Mouse (Mus musculus): ENCODE measurements at regions not wholly inside any gene's neighbourhood (a gene's known extent, or its start where the extent isn't known, plus 50 kb on each side); places are given as distances from the start of the nearest gene placed in this dataset.

DNA sequence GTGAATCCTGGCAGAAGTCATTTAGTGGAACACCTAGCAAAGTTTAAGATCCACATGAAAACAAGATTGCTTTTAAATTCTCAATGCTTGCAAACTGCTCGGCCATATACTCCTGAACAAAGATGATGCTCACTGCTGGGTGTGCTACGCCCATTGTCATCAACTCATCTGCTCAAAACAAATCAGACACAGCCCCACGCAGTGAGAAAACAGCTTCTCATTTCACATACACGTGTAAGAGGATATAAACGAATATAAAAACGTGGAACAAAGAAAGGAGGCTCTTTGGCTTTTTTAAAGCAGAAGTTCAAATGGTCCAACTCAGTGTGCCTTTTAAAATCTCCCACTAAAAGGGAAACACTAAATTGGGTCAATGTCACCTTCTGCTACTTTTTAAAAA is 151.5 kb upstream of the Aco1 start:
- Histone ChIP-seq H3K36me3 (replicated peaks; ENCODE audit: insufficient read depth, low read length) (no peaks in the 10 kb centered on the region), H3K4me3 (ENCODE audit: low read depth, low read length) (no peak overlapping the region), H3K4me2 (ENCODE audit: low read depth, low read length) (no peak overlapping the region), H3K9ac (replicated peaks) (no peak overlapping the region), H3K27me3 (ENCODE audit: insufficient read depth, low read length) (no peaks in the 10 kb centered on the region), H3K9me3 (ENCODE audit: low read length) (no peaks in the 10 kb centered on the region), H3K4me1 (ENCODE audit: insufficient read depth) (no peaks in the 10 kb centered on the region), H3K27ac (ENCODE audit: low read depth) (no peak overlapping the region)
- ATAC-seq (no peak), DNase-seq (no peak)
- 56% methylated on average over 6 of the region's 6 CpGs for WGBS (ENCODE audit: insufficient replicate concordance)
- TF ChIP-seq CTCF (IDR thresholded peaks at IDR 0.05; ENCODE audit: low read depth) (no peak), EP300 (IDR thresholded peaks at IDR 0.05; ENCODE audit: low read depth) (no peak)

DNA sequence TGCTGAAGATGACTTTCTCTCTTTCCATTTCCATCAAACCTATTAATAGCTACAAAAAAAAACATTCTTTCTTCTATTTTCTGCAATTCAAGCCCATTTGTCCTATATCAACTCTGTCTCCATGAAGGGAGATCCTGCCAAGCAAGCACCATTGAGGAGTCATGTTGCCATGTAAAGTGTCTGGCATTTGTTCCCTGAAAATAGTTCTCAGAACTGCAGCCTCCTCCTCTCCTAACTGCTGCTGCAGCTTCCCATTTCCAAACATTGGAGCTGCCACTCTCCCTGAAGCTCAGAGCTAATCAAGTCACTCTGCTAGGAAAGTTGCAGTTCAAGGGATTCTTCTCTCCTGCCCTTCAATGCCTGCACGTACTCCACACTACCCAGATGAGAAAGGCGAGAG is 151.0 kb upstream of the Aco1 start:
- H3K9me3 ChIP-seq (ENCODE audit: low read length): no peaks in the 10 kb centered on the region
- DNase-seq: no peak
- no peak overlapping the region for H3K4me2 ChIP-seq (ENCODE audit: low read depth, low read length)
- no peak overlapping the region for H3K27ac ChIP-seq (ENCODE audit: low read depth)
- 65% methylated on average over 2 of the region's 2 CpGs for WGBS (ENCODE audit: insufficient replicate concordance)
- no peaks in the 10 kb centered on the region for H3K36me3 ChIP-seq (replicated peaks; ENCODE audit: insufficient read depth, low read length)
- H3K9ac ChIP-seq (replicated peaks): no peak overlapping the region
- no peak for ATAC-seq
- H3K4me3 ChIP-seq (ENCODE audit: low read depth, low read length): no peak overlapping the region
- no peak for TF ChIP-seq EP300 (IDR thresholded peaks at IDR 0.05; ENCODE audit: low read depth)
- no peak for TF ChIP-seq CTCF (IDR thresholded peaks at IDR 0.05; ENCODE audit: low read depth)
- H3K4me1 ChIP-seq (ENCODE audit: insufficient read depth): no peaks in the 10 kb centered on the region
- H3K27me3 ChIP-seq (ENCODE audit: insufficient read depth, low read length): no peaks in the 10 kb centered on the region

DNA sequence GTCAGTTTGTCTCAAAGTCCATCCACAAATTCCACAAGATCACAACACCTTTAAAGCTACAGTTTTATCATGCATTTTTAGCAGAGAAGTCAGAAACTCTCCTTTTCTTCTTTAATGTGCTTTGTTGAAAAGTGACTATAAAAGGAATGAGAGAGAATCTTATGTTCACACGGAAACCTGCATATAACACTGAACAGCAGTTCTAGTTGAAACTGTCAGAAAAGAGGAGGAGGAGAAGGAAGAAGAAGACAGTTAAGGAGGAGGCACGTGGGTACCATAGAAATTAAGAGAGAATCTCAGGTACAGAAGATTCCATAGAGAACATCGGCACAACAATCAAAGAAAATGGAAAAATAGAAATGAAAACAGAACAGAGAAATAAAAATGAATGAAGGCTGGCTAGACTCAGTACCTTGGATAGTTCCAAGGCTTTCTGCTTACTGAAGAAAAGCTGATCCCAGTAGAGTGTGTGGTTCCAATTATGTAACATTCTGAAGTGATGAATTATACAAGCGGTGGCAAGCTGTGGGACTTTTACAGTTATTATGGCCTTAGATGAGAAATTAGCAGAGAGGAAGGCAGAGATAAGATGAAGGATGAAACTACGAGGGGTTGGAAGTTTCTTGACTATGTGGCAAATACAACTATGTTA is 144.0 kb upstream of the Aco1 start:
- TF ChIP-seq CTCF (IDR thresholded peaks at IDR 0.05; ENCODE audit: low read depth) (no peak), EP300 (IDR thresholded peaks at IDR 0.05; ENCODE audit: low read depth) (no peak)
- Histone ChIP-seq H3K9me3 (ENCODE audit: low read length) (no peaks in the 10 kb centered on the region), H3K4me3 (ENCODE audit: low read depth, low read length) (no peak overlapping the region), H3K27ac (ENCODE audit: low read depth) (no peak overlapping the region), H3K27me3 (ENCODE audit: insufficient read depth, low read length) (no peaks in the 10 kb centered on the region), H3K4me2 (ENCODE audit: low read depth, low read length) (no peak overlapping the region), H3K9ac (replicated peaks) (no peak overlapping the region), H3K36me3 (replicated peaks; ENCODE audit: insufficient read depth, low read length) (no peaks in the 10 kb centered on the region), H3K4me1 (ENCODE audit: insufficient read depth) (no peaks in the 10 kb centered on the region)
- WGBS (ENCODE audit: insufficient replicate concordance): 69% methylated on average over 5 of the region's 5 CpGs
- DNase-seq (no peak), ATAC-seq (no peak)

DNA sequence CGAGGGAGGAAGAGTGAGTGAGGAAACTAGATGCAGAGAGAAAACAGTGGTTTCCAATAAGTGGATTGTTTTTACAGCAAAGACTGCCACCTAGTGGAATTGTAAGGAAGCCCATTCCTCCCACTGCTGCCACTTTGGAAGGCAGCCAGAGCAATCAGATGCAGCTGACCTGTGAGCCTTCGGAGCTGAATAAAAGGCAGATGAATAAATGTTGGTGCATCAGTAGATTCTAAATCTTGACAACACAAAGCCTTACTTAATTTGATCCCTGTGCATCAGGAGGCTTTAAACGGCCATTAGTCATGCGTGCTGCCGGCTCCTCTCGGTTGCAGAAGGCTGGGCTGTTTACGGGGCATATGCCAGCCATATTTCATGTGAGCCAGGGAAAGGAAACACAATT is 128.2 kb upstream of the Aco1 start:
- peak; percentile 38 for DNase-seq
- Histone ChIP-seq H3K4me3 (ENCODE audit: low read depth, low read length) (no peak overlapping the region), H3K4me1 (ENCODE audit: insufficient read depth) (no peaks in the 10 kb centered on the region), H3K9ac (replicated peaks) (no peak overlapping the region), H3K27me3 (ENCODE audit: insufficient read depth, low read length) (no peaks in the 10 kb centered on the region), H3K4me2 (ENCODE audit: low read depth, low read length) (no peak overlapping the region), H3K9me3 (ENCODE audit: low read length) (no peaks in the 10 kb centered on the region), H3K27ac (ENCODE audit: low read depth) (no peak overlapping the region), H3K36me3 (replicated peaks; ENCODE audit: insufficient read depth, low read length) (no peaks in the 10 kb centered on the region)
- TF ChIP-seq CTCF (IDR thresholded peaks at IDR 0.05; ENCODE audit: low read depth) (peak; percentile 74), EP300 (IDR thresholded peaks at IDR 0.05; ENCODE audit: low read depth) (no peak)
- no peak for ATAC-seq
- WGBS (ENCODE audit: insufficient replicate concordance): 60% methylated on average over 7 of the region's 7 CpGs

DNA sequence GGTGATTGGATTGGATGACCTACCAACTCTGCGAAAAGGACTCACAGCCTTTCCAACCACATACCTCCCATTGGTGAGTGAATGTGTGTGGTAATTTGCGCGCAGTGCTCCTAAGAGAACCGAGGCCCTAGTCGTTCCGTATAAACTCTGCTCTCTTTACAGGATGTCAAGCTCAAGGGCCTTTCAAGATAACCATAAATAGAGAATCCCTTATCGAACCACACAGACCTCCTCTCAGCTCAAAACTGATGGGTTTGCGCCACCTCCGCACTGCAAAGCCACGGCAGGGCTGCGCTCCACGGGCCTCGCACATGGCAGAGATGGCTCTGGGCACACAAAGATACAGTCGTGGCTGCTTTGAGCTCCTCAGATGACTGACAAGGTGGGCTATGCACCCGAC is 126.0 kb upstream of the Aco1 start:
- DNase-seq (no peak), ATAC-seq (no peak)
- Histone ChIP-seq H3K27me3 (ENCODE audit: insufficient read depth, low read length) (no peaks in the 10 kb centered on the region), H3K36me3 (replicated peaks; ENCODE audit: insufficient read depth, low read length) (no peaks in the 10 kb centered on the region), H3K4me3 (ENCODE audit: low read depth, low read length) (no peak overlapping the region), H3K27ac (ENCODE audit: low read depth) (no peak overlapping the region), H3K4me1 (ENCODE audit: insufficient read depth) (no peaks in the 10 kb centered on the region), H3K4me2 (ENCODE audit: low read depth, low read length) (no peak overlapping the region), H3K9ac (replicated peaks) (no peak overlapping the region), H3K9me3 (ENCODE audit: low read length) (no peaks in the 10 kb centered on the region)
- TF ChIP-seq CTCF (IDR thresholded peaks at IDR 0.05; ENCODE audit: low read depth): no peak
- TF ChIP-seq EP300 (IDR thresholded peaks at IDR 0.05; ENCODE audit: low read depth): no peak
- 66% methylated on average over 15 of the region's 15 CpGs for WGBS (ENCODE audit: insufficient replicate concordance)

DNA sequence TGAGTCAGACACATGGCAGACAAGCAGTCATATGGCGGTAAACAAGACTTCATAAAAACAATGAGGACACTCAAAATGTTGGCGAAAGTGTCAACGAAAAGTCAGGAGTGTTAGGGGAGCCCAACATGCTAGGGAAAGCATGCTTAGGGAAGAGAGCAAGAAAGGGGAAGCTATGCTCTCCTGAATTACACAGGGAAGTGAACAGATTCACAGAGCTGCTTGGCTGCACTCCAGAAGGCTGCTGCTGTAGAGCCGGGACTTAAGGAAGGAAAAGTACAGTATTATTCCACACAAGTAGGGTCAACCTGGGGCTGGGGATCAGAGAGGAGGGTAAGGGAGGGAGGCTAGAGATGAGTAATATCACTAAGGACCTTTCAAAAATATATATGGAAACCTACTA is 124.7 kb upstream of the Aco1 start:
- no peaks in the 10 kb centered on the region for H3K9me3 ChIP-seq (ENCODE audit: low read length)
- H3K4me3 ChIP-seq (ENCODE audit: low read depth, low read length): no peak overlapping the region
- no peaks in the 10 kb centered on the region for H3K4me1 ChIP-seq (ENCODE audit: insufficient read depth)
- DNase-seq (no peak), ATAC-seq (no peak)
- H3K27ac ChIP-seq (ENCODE audit: low read depth): no peak overlapping the region
- WGBS (ENCODE audit: insufficient replicate concordance): 64% methylated on average over 4 of the region's 4 CpGs
- no peak overlapping the region for H3K4me2 ChIP-seq (ENCODE audit: low read depth, low read length)
- TF ChIP-seq CTCF (IDR thresholded peaks at IDR 0.05; ENCODE audit: low read depth) (no peak), EP300 (IDR thresholded peaks at IDR 0.05; ENCODE audit: low read depth) (no peak)
- no peaks in the 10 kb centered on the region for H3K27me3 ChIP-seq (ENCODE audit: insufficient read depth, low read length)
- H3K9ac ChIP-seq (replicated peaks): no peak overlapping the region
- H3K36me3 ChIP-seq (replicated peaks; ENCODE audit: insufficient read depth, low read length): no peaks in the 10 kb centered on the region

DNA sequence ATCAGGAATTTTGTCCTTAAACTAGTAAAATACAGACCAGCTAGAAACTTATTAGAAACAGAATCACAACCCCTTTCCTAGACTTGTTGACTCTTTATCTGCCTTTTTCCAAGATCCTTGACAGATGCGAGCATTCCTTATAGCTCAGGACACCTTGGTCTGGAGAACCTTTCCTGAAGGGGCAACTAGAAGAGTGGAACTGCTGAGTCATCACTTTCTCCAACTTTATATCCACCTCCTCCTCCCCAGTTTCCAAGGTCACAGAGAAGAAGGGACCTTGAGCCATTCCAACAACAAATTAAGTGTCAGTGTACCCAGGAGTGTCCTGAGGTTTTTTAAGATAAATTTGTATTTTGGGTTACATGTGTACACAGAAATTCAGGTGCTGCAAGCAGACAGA is 111.5 kb upstream of the Aco1 start:
- Histone ChIP-seq H3K27ac (ENCODE audit: low read depth) (no peak overlapping the region), H3K4me1 (ENCODE audit: insufficient read depth) (no peaks in the 10 kb centered on the region), H3K9ac (replicated peaks) (no peak overlapping the region), H3K4me3 (ENCODE audit: low read depth, low read length) (no peak overlapping the region), H3K36me3 (replicated peaks; ENCODE audit: insufficient read depth, low read length) (no peaks in the 10 kb centered on the region), H3K9me3 (ENCODE audit: low read length) (no peaks in the 10 kb centered on the region), H3K27me3 (ENCODE audit: insufficient read depth, low read length) (no peaks in the 10 kb centered on the region), H3K4me2 (ENCODE audit: low read depth, low read length) (no peak overlapping the region)
- no peak for TF ChIP-seq CTCF (IDR thresholded peaks at IDR 0.05; ENCODE audit: low read depth)
- no peak for TF ChIP-seq EP300 (IDR thresholded peaks at IDR 0.05; ENCODE audit: low read depth)
- no peak for DNase-seq
- 62% methylated on average over 1 of the region's 1 CpGs for WGBS (ENCODE audit: insufficient replicate concordance)
- no peak for ATAC-seq
